Mouse (Mus musculus) splenic B cell, adult 2 months (primary cell): ENCODE data around the gene Slc6a6.

Source experiments
- DNase-seq: peaks from one replicate; pipeline ENCODE4 v3.0.0-alpha.2; 2011; ENCODE audit warnings: low read depth, low spot score
- H3K27me3 ChIP-seq: 2 replicates; pipeline ENCODE4 v1.6.1; 2012; ENCODE audit warnings: mild to moderate bottlenecking, low read length, moderate library complexity, mixed read lengths; ENCODE audit not compliant: control insufficient read depth, poor library complexity, insufficient read depth, severe bottlenecking
- H3K36me3 ChIP-seq: 2 replicates; pipeline ENCODE4 v1.6.1; 2012; ENCODE audit warnings: mild to moderate bottlenecking, low read length, moderate library complexity, mixed read lengths; ENCODE audit not compliant: control insufficient read depth, poor library complexity, insufficient read depth, severe bottlenecking

Slc6a6 gene

DNA sequence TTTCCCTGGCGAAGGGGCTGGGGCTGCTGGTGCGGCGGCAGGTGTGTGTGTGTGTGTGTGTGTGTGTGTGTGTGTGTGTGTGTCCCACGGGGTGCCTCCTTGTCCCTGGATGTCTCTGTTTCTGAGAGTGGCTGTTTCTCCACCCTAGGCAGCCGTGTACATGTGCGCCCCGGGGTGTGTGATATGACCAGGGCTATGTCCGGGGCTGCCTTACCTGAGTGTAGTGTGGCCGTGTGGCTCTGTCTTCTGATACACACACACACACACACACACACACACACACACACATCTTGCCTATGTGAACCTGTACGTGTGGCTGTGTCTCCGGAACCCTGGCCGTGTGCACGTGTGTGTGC is 599 bp downstream of the Slc6a6 start:
- no peaks in the 10 kb centered on the region for H3K27me3 ChIP-seq
- peak; percentile 33 for DNase-seq

DNA sequence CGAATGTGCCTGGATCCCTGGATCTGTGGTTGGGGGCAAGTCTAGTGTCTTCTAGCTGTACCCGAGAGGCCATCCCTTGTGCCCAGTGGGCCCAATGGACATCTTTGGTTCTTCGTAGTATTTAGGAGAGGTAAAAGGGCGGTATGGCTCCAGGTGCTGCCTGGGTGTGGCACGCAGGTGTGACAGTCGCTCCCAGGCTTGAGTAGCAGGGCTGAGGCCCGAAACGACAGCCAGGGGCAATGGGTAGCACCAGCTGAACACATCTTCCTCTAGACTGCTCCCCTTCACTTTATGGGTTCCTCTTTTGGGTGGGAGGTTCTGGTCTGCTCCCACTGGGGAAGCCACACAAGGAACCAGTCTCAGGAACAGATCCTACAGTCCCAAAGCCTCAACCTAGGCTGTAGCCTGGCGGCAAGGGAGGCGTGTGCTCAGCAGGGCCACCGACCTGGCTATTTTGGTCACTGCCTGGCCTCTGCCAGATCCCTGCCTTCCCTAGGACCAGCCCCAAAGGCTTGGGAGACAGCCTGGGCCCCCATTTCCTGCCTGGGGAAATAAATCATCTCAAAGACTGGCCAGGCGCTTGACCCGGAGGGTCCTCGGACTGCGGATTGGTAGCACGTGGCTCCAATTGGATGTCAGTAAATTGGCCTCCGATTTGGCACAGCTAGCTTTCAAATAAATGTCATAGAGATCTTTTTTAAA is 1.1 kb downstream of the Slc6a6 start:
- DNase-seq, result peak; percentile 53
- no peaks in the 10 kb centered on the region for H3K27me3 ChIP-seq

More for the DNA sequence above, 599 bp downstream of the Slc6a6 start:
- H3K36me3 ChIP-seq, result no peaks in the 10 kb centered on the region; the same call in 1 of the 2 replicates

DNA sequence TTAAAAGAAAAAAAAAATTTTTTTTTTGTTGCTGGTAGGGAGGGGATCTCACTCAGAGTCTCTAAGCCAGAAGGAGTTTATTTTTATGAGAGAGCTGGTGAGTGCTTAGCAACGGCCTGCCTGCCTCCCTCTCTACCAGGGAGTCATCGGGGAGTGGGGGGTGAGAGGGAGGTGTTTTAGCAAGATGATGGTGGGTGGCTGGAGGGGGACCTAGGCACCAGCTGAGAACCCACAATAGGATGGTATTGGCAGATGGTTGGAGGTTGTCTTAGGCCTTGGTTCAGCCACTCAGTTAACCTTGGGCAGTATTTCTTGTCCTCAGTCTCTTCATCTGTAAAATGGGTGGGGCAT is 1.7 kb downstream of the Slc6a6 start:
- no peak for DNase-seq
- Histone ChIP-seq H3K27me3 (no peaks in the 10 kb centered on the region), H3K36me3 (peaks cover 1% of the 10 kb centered on the region)

More for the DNA sequence above, 1.1 kb downstream of the Slc6a6 start:
- H3K36me3 ChIP-seq, result no peaks in the 10 kb centered on the region; the same call in 1 of the 2 replicates

DNA sequence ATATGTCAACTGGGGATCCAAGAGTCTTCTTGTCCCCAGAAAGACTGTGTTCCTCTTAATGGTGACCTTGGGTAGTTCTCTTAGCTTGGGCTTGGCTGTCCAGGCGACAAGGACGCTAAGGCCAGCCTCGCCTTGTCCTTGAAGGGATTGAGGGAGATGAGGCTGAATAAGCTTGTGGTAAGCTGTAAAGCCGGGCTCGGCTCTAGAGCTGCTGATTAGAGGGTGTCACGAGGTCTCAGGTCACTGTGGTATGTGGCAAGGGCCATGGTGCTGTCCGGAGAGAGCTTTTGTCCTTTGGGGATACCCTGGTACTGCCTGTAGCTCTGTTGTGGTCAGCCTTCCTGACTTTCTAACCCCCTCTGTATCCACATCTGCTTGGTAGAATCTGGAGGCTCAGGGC is 2.0 kb downstream of the Slc6a6 start:
- Histone ChIP-seq H3K36me3 (peaks cover 1% of the 10 kb centered on the region), H3K27me3 (no peaks in the 10 kb centered on the region)
- no peak for DNase-seq

DNA sequence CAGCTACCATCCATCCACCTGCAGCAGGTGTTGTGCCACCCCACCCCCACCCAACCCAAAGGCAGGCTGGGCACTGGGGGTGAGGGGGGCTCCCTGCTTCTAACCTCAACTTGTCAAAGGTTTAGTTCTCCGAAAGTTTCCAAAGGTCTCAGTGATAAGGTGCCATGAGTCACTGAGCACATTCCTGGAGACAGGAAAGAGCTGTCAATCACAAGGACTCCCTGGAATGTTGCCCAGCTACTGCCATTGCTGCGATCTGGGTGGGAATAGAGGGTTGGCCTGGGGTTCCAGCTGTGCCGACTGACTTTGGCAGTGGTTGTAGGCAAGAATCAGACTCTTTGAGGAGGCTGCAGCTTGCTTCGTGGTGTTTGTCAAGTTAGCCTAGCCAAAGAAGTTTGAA is 2.7 kb downstream of the Slc6a6 start:
- Histone ChIP-seq H3K36me3 (peaks cover 1% of the 10 kb centered on the region), H3K27me3 (no peaks in the 10 kb centered on the region)
- DNase-seq, result no peak

DNA sequence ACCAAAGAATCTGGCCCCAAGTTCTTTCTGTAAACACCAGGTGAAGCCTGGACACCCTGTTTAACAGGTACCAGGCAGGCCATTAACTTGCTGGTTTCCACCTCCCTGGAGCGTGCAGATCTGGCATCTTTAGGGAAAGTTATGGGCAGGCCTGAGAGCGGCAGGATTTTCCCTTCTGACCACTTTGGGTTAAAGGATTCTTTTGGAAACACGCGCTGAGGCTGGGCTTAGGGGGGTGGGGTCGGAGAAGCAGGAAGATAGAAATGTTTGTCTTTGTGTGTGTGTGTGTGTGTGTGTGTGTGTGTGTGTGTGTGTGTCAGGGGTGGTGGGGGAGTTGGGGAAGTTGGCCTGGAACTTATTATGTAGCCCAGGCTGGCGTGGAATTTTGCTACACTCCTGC is 4.2 kb downstream of the Slc6a6 start:
- no peaks in the 10 kb centered on the region for H3K27me3 ChIP-seq
- H3K36me3 ChIP-seq, result peaks cover 1% of the 10 kb centered on the region

DNA sequence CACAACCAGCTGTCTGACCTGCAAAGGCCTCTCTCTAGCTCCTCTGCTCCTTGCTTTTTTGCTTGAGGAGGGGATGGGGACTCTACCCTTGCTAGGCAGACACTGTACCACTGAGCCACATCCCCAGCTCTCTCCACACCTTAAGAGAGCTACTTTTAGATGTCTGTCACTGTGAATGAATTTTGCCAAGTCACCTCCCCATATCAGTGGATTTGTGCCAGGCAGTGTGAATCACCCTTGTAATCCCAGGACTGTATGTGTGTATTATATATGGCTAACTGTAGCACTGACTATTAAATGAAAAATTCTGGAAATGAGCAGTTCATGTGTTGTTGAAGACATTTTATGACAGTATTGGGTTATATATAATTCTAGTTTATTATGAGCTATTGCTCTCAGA is 5.4 kb downstream of the Slc6a6 start:
- no peak for DNase-seq
- Histone ChIP-seq H3K27me3 (no peaks in the 10 kb centered on the region), H3K36me3 (peaks cover 1% of the 10 kb centered on the region)

More for the DNA sequence above, 4.2 kb downstream of the Slc6a6 start:
- no peak for DNase-seq

DNA sequence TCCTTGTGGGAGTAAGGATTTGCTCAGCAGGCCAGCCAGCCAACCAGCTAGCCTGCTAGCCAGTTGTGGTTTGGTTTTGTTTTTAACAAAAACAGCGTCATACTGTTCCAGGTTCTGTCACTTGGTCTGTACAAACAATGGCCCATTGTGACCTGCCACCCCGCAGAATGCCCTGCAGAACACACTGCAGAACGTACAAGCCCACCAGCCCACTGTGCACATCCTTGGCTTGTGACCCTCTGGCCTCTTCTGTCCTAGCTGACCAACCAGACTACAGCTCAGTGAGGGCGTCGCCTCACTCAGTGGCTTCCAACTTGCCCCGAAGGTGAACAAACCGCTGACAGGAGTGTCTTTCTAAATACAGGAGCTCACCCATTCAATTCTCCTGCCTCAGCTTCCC is 6.4 kb downstream of the Slc6a6 start:
- Histone ChIP-seq H3K36me3 (peaks cover 1% of the 10 kb centered on the region), H3K27me3 (no peaks in the 10 kb centered on the region)
- no peak for DNase-seq

DNA sequence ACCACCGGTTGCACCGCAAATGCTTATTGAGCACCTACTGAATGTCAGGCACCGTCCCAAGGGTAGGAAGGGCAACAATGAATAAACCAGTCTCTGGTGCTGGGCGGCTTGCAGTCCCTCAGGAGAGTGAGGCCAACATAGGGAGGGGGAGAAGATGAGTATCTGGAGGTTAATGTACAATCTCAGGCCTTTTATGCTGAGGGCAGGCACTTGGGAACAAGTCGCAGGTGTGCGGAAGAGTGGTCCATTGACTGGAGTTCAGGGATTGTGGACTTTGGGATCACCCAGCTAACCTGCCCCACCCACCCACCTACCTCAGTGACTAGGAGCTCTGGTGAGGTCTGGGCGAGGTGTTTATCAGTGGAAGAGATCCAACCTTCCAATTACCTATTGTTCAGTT is 6.8 kb downstream of the Slc6a6 start:
- no peak for DNase-seq
- Histone ChIP-seq H3K27me3 (no peaks in the 10 kb centered on the region), H3K36me3 (peaks cover 1% of the 10 kb centered on the region)

DNA sequence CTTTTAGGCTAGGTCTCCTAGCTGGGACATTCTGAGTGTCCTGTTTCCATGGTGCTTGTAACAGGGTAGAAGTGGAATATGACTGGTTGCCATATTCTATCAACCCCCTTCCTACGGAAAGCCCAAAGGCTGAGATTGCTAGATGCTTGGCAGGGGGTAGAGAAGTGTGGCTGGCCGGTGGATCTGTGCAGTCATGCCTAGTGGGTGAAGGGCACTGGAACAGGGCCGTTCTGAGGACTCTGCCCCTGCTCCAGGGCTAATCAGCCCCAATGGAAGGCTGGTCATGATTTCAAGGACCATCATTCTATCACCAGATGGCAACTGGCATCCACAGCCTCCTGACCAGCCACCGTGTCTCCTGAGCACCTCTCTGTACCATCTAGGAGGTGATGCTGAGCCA is 7.7 kb downstream of the Slc6a6 start:
- no peak for DNase-seq
- H3K27me3 ChIP-seq, result no peaks in the 10 kb centered on the region
- H3K36me3 ChIP-seq, result peaks cover 1% of the 10 kb centered on the region

DNA sequence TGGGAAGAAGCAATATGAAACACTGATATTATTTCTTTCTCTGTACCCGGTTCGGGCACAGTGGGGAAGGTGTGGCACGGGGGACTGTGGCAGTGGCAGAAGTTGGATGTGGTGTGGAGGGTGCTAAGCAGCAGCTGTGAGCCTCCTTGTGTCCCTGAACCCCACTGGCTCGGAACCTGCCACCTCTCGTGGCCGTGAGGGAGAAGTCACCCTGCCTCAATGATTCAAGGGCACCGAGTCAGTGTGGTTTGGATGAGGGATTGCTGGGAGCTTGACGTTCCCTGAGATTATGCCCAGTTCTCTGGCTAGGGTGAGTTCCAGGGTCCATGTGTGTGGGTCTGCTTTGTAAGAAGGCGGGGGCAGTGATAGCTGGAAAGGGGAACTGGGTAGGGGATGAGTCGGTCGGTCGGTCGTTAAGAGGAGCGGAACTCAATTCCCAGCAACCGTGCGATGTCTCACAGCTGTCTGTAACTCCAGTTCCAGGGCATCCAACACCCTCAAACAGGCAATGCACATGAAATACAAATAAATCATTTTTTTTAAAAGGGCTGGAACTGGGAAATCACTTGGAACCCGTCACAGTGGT is 9.5 kb downstream of the Slc6a6 start:
- peaks cover 1% of the 10 kb centered on the region for H3K36me3 ChIP-seq
- DNase-seq, result no peak
- no peaks in the 10 kb centered on the region for H3K27me3 ChIP-seq

DNA sequence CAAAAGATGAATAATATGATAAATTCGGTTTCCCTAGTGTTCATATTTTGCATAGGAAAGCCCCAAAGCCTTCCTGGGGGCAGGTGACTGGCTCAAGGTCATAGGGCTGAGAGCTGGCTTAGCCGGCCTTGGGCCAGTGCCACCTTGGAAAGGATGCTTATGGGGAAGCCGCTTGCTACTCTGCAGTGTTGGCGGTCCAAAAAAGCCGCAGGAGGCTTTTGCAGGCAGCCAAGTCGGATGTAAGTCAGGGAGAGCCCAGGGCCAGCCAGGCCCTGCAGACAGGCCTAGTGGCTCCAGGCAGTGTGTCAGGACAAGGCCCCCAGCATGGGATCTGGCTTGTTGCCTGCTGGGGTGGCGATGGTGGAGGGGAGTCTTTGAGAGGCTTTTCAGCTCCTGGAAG is 10.8 kb downstream of the Slc6a6 start:
- H3K36me3 ChIP-seq, result peaks cover 1% of the 10 kb centered on the region
- H3K27me3 ChIP-seq, result no peaks in the 10 kb centered on the region
- DNase-seq, result no peak

DNA sequence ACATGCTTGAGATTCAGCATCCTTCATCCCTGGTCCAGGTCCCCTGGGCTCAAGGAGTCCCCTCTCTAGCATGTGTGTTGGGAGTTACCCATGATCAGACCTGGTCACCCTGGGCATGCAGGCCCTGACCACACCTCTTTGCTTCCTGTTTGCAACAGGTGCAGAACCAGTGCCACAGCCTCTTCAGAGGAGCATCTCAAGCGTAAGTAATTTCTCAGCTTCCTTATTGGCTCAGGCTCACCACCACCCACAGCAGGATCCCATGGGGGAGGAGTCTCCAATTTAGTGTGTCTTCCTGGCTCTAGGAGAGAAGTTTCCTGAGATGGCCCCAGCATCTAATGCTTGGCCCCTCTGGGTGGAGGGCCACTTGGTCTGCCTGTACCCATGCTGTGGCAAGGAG is 15.0 kb downstream of the Slc6a6 start:
- DNase-seq, result peak; percentile 52
- H3K36me3 ChIP-seq, result peaks cover 2% of the 10 kb centered on the region
- no peaks in the 10 kb centered on the region for H3K27me3 ChIP-seq

DNA sequence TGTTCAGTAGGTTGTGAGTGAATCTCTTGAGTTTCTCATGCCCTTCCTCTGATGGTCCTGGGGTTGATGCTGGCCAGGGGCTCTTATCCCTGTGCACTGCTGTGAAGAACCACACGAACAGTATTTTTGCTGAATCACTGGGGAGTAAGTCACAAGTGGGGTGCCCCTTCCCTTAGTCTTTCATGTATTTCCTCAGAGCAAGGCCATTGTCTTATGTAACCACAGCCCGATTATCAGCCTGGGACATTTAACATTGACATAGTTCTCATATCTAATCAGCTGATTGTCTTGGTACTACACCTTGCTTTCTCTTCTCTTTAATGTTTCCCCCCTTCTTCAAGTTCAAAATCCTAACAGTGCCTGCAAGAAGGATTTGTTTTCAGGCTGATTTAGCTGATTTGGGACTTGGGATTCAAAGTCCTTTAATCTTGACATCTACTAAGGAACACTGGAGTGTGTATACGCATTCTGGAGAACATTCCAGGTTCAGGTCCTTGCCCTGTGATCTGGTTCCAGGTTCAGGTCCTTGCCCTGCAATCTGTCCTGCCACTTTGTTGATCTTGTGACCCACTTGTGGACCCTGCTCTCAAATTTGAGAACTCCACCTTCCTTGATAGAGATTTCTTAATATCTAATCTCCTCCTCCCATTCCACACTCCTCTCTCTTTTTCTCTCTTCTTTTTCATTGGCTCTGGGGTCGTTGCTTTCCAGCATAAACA is 15.8 kb downstream of the Slc6a6 start:
- H3K27me3 ChIP-seq, result no peaks in the 10 kb centered on the region
- peaks cover 2% of the 10 kb centered on the region for H3K36me3 ChIP-seq
- DNase-seq, result no peak

DNA sequence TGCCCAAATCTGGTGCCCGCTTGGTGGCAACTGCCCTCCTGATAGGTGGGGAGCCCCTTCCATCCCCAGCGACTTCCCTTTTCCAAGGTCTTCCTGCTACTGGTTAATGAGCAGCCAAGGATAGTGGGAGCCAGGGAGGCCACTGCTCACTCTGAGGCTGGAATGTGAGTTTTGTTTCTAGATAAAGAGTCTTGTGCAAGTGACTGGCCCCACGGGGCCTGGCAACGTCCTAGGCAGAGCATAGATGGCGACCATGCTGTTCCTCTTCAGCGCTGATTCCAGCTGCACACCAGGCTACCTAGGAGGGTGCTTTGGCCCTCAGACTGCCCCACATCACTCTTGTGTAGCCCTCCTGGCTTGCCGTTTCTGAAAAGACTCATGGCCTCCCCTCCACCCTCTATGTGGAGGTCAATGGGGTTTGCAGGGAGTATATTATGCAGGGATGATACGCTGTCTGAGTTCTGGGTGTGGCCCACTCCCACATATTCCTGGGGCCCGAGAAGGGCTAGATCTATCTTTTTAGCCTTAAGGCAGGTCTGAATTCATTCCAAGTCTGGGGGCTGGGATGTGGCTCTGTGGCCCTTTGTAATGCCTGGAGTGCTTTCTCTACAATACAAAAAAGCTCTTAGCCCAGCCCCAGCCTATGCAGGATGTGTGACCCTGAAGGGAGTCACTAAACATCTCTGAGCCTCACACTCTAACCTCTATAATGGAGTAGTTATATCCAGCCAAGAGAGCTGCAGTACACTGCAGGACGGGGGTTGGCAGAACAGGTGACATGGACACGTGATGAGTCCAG is 17.2 kb downstream of the Slc6a6 start:
- Histone ChIP-seq H3K27me3 (no peaks in the 10 kb centered on the region), H3K36me3 (peaks cover 2% of the 10 kb centered on the region)
- no peak for DNase-seq
